Mouse (Mus musculus) brain, adult 10 weeks (tissue): ENCODE results near the gene Gm14496. TPM values are rescaled to one million over a fixed set of nuclear protein-coding genes. Genes with fewer than 3 reads are reported as not detected.

Experiments
- polyA plus RNA-seq: library from polyadenylated mRNA; stranded (reverse); fragments of 350-450 nt; fragmentation: Illumina TruSeq; extraction: RNeasy Lipid Tissue Mini Kit (QIAGEN cat#74804); gene quantifications from one replicate; pipeline ENCODE4 v1.2.3, GENCODE M21; 2015; ENCODE audit warnings: low read depth, low replicate concordance

Gm14496 gene
- polyA plus RNA-seq = not detected

DNA sequence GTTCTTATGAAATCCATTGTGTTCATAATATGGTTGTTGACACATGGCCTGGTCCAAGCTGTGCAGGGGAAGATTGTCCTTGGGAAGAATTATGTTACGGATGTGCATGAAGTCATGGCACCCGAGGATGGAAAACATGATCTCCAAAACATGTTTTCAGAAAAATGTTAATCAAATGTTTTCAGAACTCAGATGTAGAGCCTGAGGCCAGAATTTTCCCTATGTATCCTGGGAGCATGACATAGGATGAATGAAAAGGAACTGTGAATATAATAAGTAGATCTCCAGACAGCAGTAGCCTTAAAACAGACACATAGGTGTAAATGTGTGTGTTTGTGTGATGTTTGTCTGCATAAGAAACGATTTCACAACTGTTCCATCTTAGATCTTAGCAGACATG is at the start of gene Gm14496:
Gene Gm14496 (plus strand): TSS at position 301 of the 400 bp plus-strand sequence.

Other genes starting within 250 kb of the Gm14496 start
- gene Myt1, start 227.8 kb upstream of the Gm14496 start, polyA plus RNA-seq = 5.8 TPM
- 73.1 TPM for gene Pcmtd2, start 153.3 kb upstream of the Gm14496 start, polyA plus RNA-seq
- gene Polr3k, start 126.8 kb upstream of the Gm14496 start, polyA plus RNA-seq = 38.7 TPM